Mouse (Mus musculus) liver, postnatal 0 days (tissue): ENCODE results near the gene Aurkb.
A peak's percentile ranks its signal among the peaks of the same experiment; 100 is the strongest.

Experiments
- CTCF ChIP-seq: sonication (generic); IDR thresholded peaks from 2 replicates; pipeline ENCODE4 v1.5.1; 2016; ENCODE audit warnings: antibody characterized with exemption, low read depth
- EP300 ChIP-seq: IDR thresholded peaks from 2 replicates; pipeline ENCODE4 v1.6.1; 2016; ENCODE audit warnings: antibody characterized with exemption, low read depth, mild to moderate bottlenecking

DNA sequence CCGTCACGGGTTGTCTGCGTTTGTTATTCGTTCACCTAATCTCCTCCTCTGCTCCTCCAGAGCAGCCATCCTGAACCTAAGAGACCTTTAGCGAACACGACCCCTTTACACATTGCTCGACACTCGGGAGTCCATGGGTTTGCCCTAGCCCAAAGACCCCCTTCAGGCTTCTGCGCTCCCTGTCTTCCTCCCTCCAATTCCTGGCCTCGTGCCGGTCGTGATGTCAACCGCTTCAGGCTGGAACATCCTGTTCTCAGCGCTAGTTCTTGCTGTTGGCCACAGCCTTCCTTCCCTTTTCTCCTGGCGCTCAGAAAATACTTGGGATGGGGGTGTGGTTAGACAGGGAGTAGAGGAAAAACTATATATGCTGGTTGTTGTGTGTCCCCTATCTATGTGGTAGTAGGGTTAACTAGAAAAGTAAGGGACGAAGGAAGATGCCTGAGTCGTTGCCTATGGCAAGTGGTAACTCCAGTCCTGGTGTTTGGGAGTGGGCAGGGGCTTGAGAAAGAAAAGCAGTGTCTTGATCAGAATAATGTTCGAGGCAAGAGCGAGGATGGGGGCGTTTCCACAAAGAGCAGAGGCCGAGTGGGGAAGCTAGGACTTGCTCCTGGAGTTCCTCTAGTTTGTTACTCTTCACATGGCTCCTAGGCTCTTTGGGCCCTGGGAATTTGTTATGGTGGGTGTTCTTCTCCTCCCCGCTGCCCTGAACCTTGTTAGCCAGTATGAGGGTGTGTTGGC lies 53.9 kb downstream of the Aurkb start:
- no peak for TF ChIP-seq CTCF
- peak; percentile 84 for TF ChIP-seq EP300
